Mouse (Mus musculus) liver, embryonic 15.5 days (tissue): ENCODE measurements around the gene Abhd13. TPM values are rescaled to one million over a fixed set of nuclear protein-coding genes. Genes with fewer than 3 reads are reported as not detected.

ENCODE experiments used
- ATAC-seq: fragments of 200-750 bp; cut with Nextera tagmentation; 2 replicates; pipeline ENCODE4 v1.8.0; 2017; ENCODE audit warnings: moderate number of reproducible peaks, mild to moderate bottlenecking, moderate library complexity; ENCODE audit not compliant: insufficient read depth
- H3K27ac ChIP-seq: fragments of 300-500 bp; sonication (generic); replicated peaks from 2 replicates; pipeline ENCODE4 v1.5.1; 2015; ENCODE audit warnings: mild to moderate bottlenecking, inconsistent platforms
- H3K27me3 ChIP-seq: fragments of 300-500 bp; sonication (generic); 2 replicates; pipeline ENCODE4 v1.6.1; 2015; ENCODE audit warnings: mild to moderate bottlenecking, inconsistent platforms
- H3K36me3 ChIP-seq: fragments of 300-500 bp; sonication (generic); replicated peaks from 2 replicates; pipeline ENCODE4 v1.6.1; 2015; ENCODE audit warnings: moderate library complexity, mild to moderate bottlenecking, inconsistent platforms
- H3K4me1 ChIP-seq: fragments of 300-500 bp; sonication (generic); replicated peaks from 2 replicates; pipeline ENCODE4 v1.6.1; 2015; ENCODE audit warnings: inconsistent platforms
- H3K4me2 ChIP-seq: fragments of 300-500 bp; sonication (generic); 2 replicates; pipeline ENCODE4 v1.6.1; 2015; ENCODE audit warnings: moderate library complexity, mild to moderate bottlenecking, inconsistent platforms
- H3K4me3 ChIP-seq: fragments of 300-500 bp; sonication (generic); replicated peaks from 2 replicates; pipeline ENCODE4 v1.5.1; 2015; ENCODE audit warnings: mild to moderate bottlenecking, inconsistent platforms
- H3K9ac ChIP-seq: fragments of 300-500 bp; sonication (generic); 2 replicates; pipeline ENCODE4 v1.6.1; 2015; ENCODE audit warnings: moderate library complexity, mild to moderate bottlenecking, inconsistent platforms
- H3K9me3 ChIP-seq: fragments of 300-500 bp; sonication (generic); replicated peaks from 2 replicates; pipeline ENCODE4 v1.6.1; 2016; ENCODE audit warnings: inconsistent platforms
- WGBS: fragments of 180-500 bp; shearing (Covaris S2); methylation state at CpG from one replicate; pipeline ENCODE4 v1.1.7; 2015; ENCODE audit warnings: mixed read lengths; ENCODE audit not compliant: insufficient replicate concordance; 5-methylcytosine and 5-hydroxymethylcytosine counted together
- polyA plus RNA-seq: library from polyadenylated mRNA; unstranded; fragments of >200 nt; fragmentation: Nextera tagmentation; extraction: Ambion mirVana; gene quantifications from 2 replicates; pipeline ENCODE4 v1.2.1, GENCODE M21; 2015

The Abhd13 gene
- 4.6 TPM in 2 replicates for polyA plus RNA-seq

GRCm38 (mm10) chr8:9977573-9978314 lies at the start of gene Abhd13, which contains the start of gene Lig4:
Gene Abhd13 (plus strand): TSS chr8:9977707.
Gene Lig4 (minus strand): TSS chr8:9977686.
- H3K9ac ChIP-seq: peak within 1 kb of the TSS; percentile 80
- H3K36me3 ChIP-seq: peaks cover 6% of the 10 kb centered on the region
- WGBS: under 1% methylated on average over 65 of the region's 68 CpGs
- no peaks in the 10 kb centered on the region for H3K27me3 ChIP-seq
- H3K4me1 ChIP-seq: peaks cover 51% of the 10 kb centered on the region
- H3K27ac ChIP-seq: peak within 1 kb of the TSS; percentile 83
- H3K4me3 ChIP-seq: peak within 1 kb of the TSS; percentile 88
- peak; percentile 67 for ATAC-seq
- no peaks in the 10 kb centered on the region for H3K9me3 ChIP-seq
- H3K4me2 ChIP-seq: peak within 1 kb of the TSS; percentile 81

- Histone ChIP-seq H3K4me1 (no peaks in the 10 kb centered on the region), H3K27ac (no peak overlapping the region), H3K9ac (no peak overlapping the region), H3K27me3 (no peaks in the 10 kb centered on the region), H3K4me2 (no peak overlapping the region), H3K9me3 (no peaks in the 10 kb centered on the region), H3K4me3 (no peak overlapping the region), H3K36me3 (no peaks in the 10 kb centered on the region)
- no peak for ATAC-seq
- WGBS: 67% methylated on average over 14 of the region's 14 CpGs
Observed at GRCm38 (mm10) chr8:9929746-9930445, 47.6 kb upstream of the Abhd13 start.

GRCm38 (mm10) chr8:9932711-9933110 lies 44.8 kb upstream of the Abhd13 start:
- no peak for ATAC-seq
- no peak overlapping the region for H3K9ac ChIP-seq

DNA sequence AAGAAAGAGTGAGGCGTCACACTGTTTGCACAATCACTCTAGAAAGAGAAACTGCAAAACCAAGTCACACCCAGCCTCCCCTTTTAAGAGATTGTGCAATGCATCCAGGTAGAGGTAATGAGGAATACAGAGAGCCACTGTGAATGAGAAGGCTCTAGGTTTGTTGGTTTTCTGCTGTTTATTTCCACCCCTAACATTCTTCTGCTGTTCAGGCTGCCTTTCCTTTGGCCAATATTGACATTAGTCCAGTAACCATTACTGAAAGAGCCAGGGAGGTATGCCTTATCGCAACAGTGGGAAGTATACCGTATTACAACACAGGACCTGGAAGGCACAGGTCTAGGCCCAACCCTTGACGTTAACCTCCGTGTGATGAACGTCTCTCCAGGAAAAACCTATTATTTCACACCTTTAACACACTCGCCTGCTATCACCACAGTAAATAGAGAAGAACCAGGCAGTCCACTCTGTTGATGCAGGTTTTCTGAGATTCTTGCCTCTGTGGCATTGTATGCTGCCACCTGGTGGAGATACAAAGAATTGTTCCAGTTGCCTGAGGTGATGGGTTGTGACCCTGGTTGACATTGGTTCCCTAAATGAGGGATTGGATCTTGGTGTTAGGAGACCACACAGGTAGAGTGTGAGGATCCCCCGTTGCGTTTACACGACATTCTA lies 42.5 kb upstream of the Abhd13 start:
- H3K4me3 ChIP-seq: no peak overlapping the region
- H3K4me2 ChIP-seq: no peak overlapping the region
- no peaks in the 10 kb centered on the region for H3K36me3 ChIP-seq
- H3K4me1 ChIP-seq: no peaks in the 10 kb centered on the region
- no peak overlapping the region for H3K9ac ChIP-seq
- ATAC-seq: peak; percentile 74
- H3K27ac ChIP-seq: no peak overlapping the region
- H3K27me3 ChIP-seq: no peaks in the 10 kb centered on the region
- H3K9me3 ChIP-seq: no peaks in the 10 kb centered on the region
- 20% methylated on average over 10 of the region's 10 CpGs for WGBS

More at GRCm38 (mm10) chr8:9932711-9933110, 44.8 kb upstream of the Abhd13 start:
- no peaks in the 10 kb centered on the region for H3K27me3 ChIP-seq
- no peaks in the 10 kb centered on the region for H3K4me1 ChIP-seq
- H3K36me3 ChIP-seq: no peaks in the 10 kb centered on the region
- no peak overlapping the region for H3K4me2 ChIP-seq
- H3K9me3 ChIP-seq: no peaks in the 10 kb centered on the region
- no peak overlapping the region for H3K27ac ChIP-seq
- no peak overlapping the region for H3K4me3 ChIP-seq

DNA sequence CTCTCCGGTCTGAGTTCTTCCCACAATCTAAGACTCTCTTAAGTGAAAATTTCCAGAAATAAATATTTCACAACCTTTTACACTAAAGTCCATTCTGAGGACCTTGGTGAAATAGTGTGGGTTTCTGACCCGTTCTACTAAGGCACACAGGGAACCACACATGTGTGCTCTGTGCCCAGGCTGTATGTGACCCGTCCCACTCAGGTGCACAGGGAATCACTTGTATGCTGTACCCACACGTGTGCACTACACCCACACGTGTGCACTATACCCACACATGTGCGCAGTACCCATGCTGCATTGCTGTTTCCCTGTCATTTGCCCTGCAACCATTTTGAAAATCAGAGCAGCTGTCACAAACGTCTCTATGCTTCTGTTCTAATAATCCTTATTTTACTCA lies 41.9 kb upstream of the Abhd13 start:
- H3K4me1 ChIP-seq: no peaks in the 10 kb centered on the region
- no peak overlapping the region for H3K27ac ChIP-seq
- WGBS: 48% methylated on average over 7 of the region's 7 CpGs
- H3K4me2 ChIP-seq: no peak overlapping the region
- no peaks in the 10 kb centered on the region for H3K36me3 ChIP-seq
- no peaks in the 10 kb centered on the region for H3K9me3 ChIP-seq
- H3K27me3 ChIP-seq: no peaks in the 10 kb centered on the region
- no peak for ATAC-seq
- H3K9ac ChIP-seq: no peak overlapping the region
- no peak overlapping the region for H3K4me3 ChIP-seq

- no peak overlapping the region for H3K4me2 ChIP-seq
- no peak for ATAC-seq
- no peaks in the 10 kb centered on the region for H3K4me1 ChIP-seq
- H3K9ac ChIP-seq: no peak overlapping the region
- no peaks in the 10 kb centered on the region for H3K36me3 ChIP-seq
- H3K4me3 ChIP-seq: no peak overlapping the region
- H3K27ac ChIP-seq: no peak overlapping the region
- H3K27me3 ChIP-seq: no peaks in the 10 kb centered on the region
- 51% methylated on average over 10 of the region's 10 CpGs for WGBS
- H3K9me3 ChIP-seq: no peaks in the 10 kb centered on the region
Observed at GRCm38 (mm10) chr8:9949134-9949890, 28.2 kb upstream of the Abhd13 start.

DNA sequence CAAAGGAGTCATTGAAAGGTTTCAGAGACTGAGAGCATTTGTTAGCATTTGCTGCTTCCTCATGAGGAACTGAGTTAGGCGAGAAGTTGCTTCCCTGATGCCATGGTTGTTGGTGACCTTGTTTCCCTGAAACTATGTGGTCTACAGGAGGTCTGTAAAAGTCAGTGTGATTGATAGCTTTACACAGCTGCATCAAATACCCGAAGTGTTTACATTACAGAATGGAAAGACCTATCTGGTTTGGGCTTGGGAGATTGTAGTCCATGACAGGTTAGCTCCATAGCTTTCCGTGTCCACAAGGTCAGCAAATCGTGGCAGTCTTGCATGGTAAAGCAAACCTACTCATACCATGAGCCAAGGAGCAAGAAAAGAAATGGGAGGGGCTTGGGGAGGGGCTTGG lies 19.2 kb upstream of the Abhd13 start:
- no peak overlapping the region for H3K9ac ChIP-seq
- H3K36me3 ChIP-seq: no peaks in the 10 kb centered on the region
- H3K27ac ChIP-seq: no peak overlapping the region
- H3K4me3 ChIP-seq: no peak overlapping the region
- no peaks in the 10 kb centered on the region for H3K27me3 ChIP-seq
- ATAC-seq: no peak
- H3K4me1 ChIP-seq: no peaks in the 10 kb centered on the region
- no peaks in the 10 kb centered on the region for H3K9me3 ChIP-seq
- no peak overlapping the region for H3K4me2 ChIP-seq
- WGBS: 42% methylated on average over 4 of the region's 4 CpGs

DNA sequence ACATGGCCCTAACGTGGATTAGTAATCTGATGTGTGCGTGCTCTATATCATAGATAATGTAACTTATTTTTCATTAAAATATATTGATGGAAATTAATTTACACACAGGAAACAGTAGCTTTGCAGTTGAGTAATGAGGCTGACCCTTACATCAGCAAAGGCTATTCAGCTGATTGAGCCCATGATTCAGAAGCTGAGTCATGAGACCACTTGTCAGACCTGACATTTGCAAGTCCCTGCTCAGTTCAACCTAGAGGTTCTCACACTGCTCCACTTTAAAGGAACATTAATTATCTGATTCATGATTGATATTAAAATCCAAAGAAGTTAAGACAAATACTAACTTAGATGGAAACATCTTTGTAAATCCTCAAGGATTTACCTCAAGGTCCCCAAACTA lies 17.6 kb upstream of the Abhd13 start:
- 46% methylated on average over 2 of the region's 2 CpGs for WGBS
- H3K4me3 ChIP-seq: no peak overlapping the region
- no peaks in the 10 kb centered on the region for H3K27me3 ChIP-seq
- no peak overlapping the region for H3K9ac ChIP-seq
- H3K9me3 ChIP-seq: no peaks in the 10 kb centered on the region
- H3K27ac ChIP-seq: no peak overlapping the region
- no peak for ATAC-seq
- no peaks in the 10 kb centered on the region for H3K4me1 ChIP-seq
- H3K4me2 ChIP-seq: no peak overlapping the region
- no peaks in the 10 kb centered on the region for H3K36me3 ChIP-seq

GRCm38 (mm10) chr8:9971866-9972265 lies 5.6 kb upstream of the Abhd13 start:
- Histone ChIP-seq H3K27me3 (no peaks in the 10 kb centered on the region), H3K4me3 (no peak overlapping the region), H3K36me3 (peaks cover 8% of the 10 kb centered on the region), H3K4me2 (no peak overlapping the region), H3K9me3 (no peaks in the 10 kb centered on the region), H3K4me1 (peaks cover 15% of the 10 kb centered on the region), H3K27ac (no peak overlapping the region), H3K9ac (no peak overlapping the region)
- WGBS: 77% methylated on average over 9 of the region's 9 CpGs
- no peak for ATAC-seq

GRCm38 (mm10) chr8:9975276-9975675 lies 2.2 kb upstream of the Abhd13 start:
- Histone ChIP-seq H3K36me3 (peaks cover 8% of the 10 kb centered on the region), H3K9me3 (no peaks in the 10 kb centered on the region), H3K27ac (no peak overlapping the region), H3K4me1 (peaks cover 41% of the 10 kb centered on the region), H3K4me2 (peak overlapping the region; percentile 81), H3K27me3 (no peaks in the 10 kb centered on the region), H3K4me3 (peak overlapping the region; percentile 88), H3K9ac (no peak overlapping the region)
- ATAC-seq: no peak
- 28% methylated on average over 5 of the region's 5 CpGs for WGBS
